Mouse (Mus musculus): ENCODE measurements around the gene Cry2.

DNA sequence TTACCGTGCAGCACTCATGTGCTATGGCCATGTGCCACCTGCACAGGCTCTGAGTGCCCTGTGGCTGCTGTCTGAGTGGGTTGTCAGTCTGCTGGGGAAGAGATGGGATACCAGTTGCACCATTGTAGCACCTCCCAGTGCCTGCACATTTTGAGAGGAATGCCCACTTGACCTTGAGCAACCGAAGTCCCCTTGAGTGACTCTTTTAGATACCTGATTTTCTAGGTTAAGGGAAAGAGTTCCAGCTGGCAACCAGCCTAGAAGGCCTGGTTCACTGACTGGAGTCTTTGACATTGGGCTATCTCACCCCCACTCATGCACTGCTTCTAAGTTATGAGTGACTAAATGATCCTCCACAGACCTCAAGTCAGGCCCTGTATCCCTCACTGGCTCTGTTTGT lies 74.5 kb downstream of the Cry2 start:
- TF ChIP-seq CTCF (IDR thresholded peaks at IDR 0.05; ENCODE audit: low read depth) (no peak), EP300 (IDR thresholded peaks at IDR 0.05; ENCODE audit: low read depth) (no peak)

All from liver, embryonic 14.5 days (tissue).